Mouse (Mus musculus): ENCODE measurements around the gene Adcy2. TPM values are rescaled to one million over a fixed set of nuclear protein-coding genes. Genes with fewer than 3 reads are reported as not detected.

Gene Adcy2
- total and polyA plus RNA-seq, 3 experiments = not detected

GRCm38 (mm10) chr13:68787286-68788061 is 211.9 kb downstream of the Adcy2 start:
- Histone ChIP-seq H3K4me1 (ENCODE audit: control insufficient read depth in 1 of 2, insufficient read depth in 2 of 2, low read length in 2 of 2) (no peaks in the 10 kb centered on the region), H3K9ac (ENCODE audit: control insufficient read depth, low read depth, low read length, poor library complexity, severe bottlenecking) (no peak overlapping the region), H3K9me3 (replicated peaks; ENCODE audit: insufficient read depth, low read length) (no peaks in the 10 kb centered on the region), H3K79me2 (ENCODE audit: control insufficient read depth, insufficient read depth, low read length, poor library complexity) (no peaks in the 10 kb centered on the region), H3K4me3 (ENCODE audit: control insufficient read depth in 1 of 2, insufficient read depth in 1 of 2, low read depth in 2 of 2, low read length in 2 of 2) (no peak overlapping the region), H3K27me3 (ENCODE audit: control insufficient read depth in 1 of 2, insufficient read depth in 2 of 2, low read length in 2 of 2) (no peaks in the 10 kb centered on the region; a peak in 1 of 4 replicates), H3K36me3 (ENCODE audit: control insufficient read depth in 1 of 2, insufficient read depth in 2 of 2, low read length in 2 of 2) (no peaks in the 10 kb centered on the region), H3K27ac (ENCODE audit: control insufficient read depth, low read depth, low read length) (no peak overlapping the region)
- DNase-seq (ENCODE audit: low read depth, low spot score) = no peak
- no peak for TF ChIP-seq POLR2AphosphoS5 (IDR thresholded peaks at IDR 0.05; ENCODE audit: borderline replicate concordance, low read depth, low read length)
- TF ChIP-seq MXI1 (IDR thresholded peaks at IDR 0.05; ENCODE audit: low read depth, low read length) = no peak

- Histone ChIP-seq H3K27me3 (ENCODE audit: control insufficient read depth in 1 of 2, insufficient read depth in 2 of 2, low read length in 2 of 2) (no peaks in the 10 kb centered on the region; a peak in 1 of 4 replicates), H3K4me3 (ENCODE audit: control insufficient read depth in 1 of 2, insufficient read depth in 1 of 2, low read depth in 2 of 2, low read length in 2 of 2) (no peak overlapping the region), H3K79me2 (ENCODE audit: control insufficient read depth, insufficient read depth, low read length, poor library complexity) (no peaks in the 10 kb centered on the region), H3K4me1 (ENCODE audit: control insufficient read depth in 1 of 2, insufficient read depth in 2 of 2, low read length in 2 of 2) (no peaks in the 10 kb centered on the region), H3K9me3 (replicated peaks; ENCODE audit: insufficient read depth, low read length) (no peaks in the 10 kb centered on the region), H3K36me3 (ENCODE audit: control insufficient read depth in 1 of 2, insufficient read depth in 2 of 2, low read length in 2 of 2) (no peaks in the 10 kb centered on the region), H3K9ac (ENCODE audit: control insufficient read depth, low read depth, low read length, poor library complexity, severe bottlenecking) (no peak overlapping the region), H3K27ac (ENCODE audit: control insufficient read depth, low read depth, low read length) (no peak overlapping the region)
- TF ChIP-seq ETS1 (IDR thresholded peaks at IDR 0.05; ENCODE audit: low read depth, low read length) (no peak), CHD1 (IDR thresholded peaks at IDR 0.05; ENCODE audit: low read depth, low read length) (no peak), MAX (IDR thresholded peaks at IDR 0.05; ENCODE audit: low read length) (no peak), ZNF384 (IDR thresholded peaks at IDR 0.05; ENCODE audit: low read depth, low read length) (no peak), SMC3 (IDR thresholded peaks at IDR 0.05; ENCODE audit: low read depth, low read length) (no peak), GABPA (IDR thresholded peaks at IDR 0.05; ENCODE audit: low read depth, low read length) (no peak), TCF12 (IDR thresholded peaks at IDR 0.05; ENCODE audit: low read depth, low read length) (no peak), E2F4 (IDR thresholded peaks at IDR 0.05; ENCODE audit: borderline replicate concordance, low read depth, low read length) (no peak), USF1 (IDR thresholded peaks at IDR 0.05; ENCODE audit: low read depth, low read length) (no peak), POLR2AphosphoS2 (IDR thresholded peaks at IDR 0.05; ENCODE audit: low read length) (no peak), BHLHE40 (IDR thresholded peaks at IDR 0.05; ENCODE audit: borderline replicate concordance, low read depth, low read length) (no peak)
- no peak for DNase-seq (ENCODE audit: low read depth, low spot score)
These were observed 216.2 kb downstream of the Adcy2 start for GRCm38 (mm10) chr13:68783096-68783495.

Data from MEL (cell line).